Comparison of ENCODE assay signal across 15 mouse cellular contexts in genomic region chr7:145182388-145182787, GRCm38 (mm10). TPM values are rescaled to one million over a fixed set of nuclear protein-coding genes. Genes with fewer than 3 reads are reported as not detected.
DNase-seq lines count a peak whose midpoint lies in the region; ATAC-seq lines count a peak whose summit lies in the region.
"Had no signal": no experiment of that assay in that cellular context is flagged by ENCODE, and none has a peak within 500 bp of the region (broad histone marks: within the 10 kb centered on the region; RNA-seq: fewer than 3 reads in every experiment).

No protein-coding gene starts in this region.

- no peak overlapping the region for H3K4me3 ChIP-seq in hindbrain, embryonic 10.5 days
- H3K4me3 ChIP-seq in hindbrain, embryonic 14.5 days (replicated peaks; ENCODE audit: low read length) = no peak overlapping the region
- no peak overlapping the region for H3K4me3 ChIP-seq in embryonic facial prominence, embryonic 12.5 days
- H3K4me3 ChIP-seq in limb, embryonic 11.5 days (ENCODE audit: low read depth, low read length) = no peak overlapping the region
- H3K4me3 ChIP-seq in kidney, embryonic 14.5 days (ENCODE audit: low read length) = no peak overlapping the region
- H3K4me3 ChIP-seq in kidney, embryonic 15.5 days (replicated peaks) = no peak overlapping the region
- H3K4me3 ChIP-seq: heart, adult 2 months had no signal

- ATAC-seq in hindbrain, embryonic 14.5 days (ENCODE audit: low FRiP score) = no peak
- ATAC-seq in embryonic facial prominence, embryonic 12.5 days (ENCODE audit: insufficient number of reproducible peaks, insufficient read depth, low FRiP score, low TSS enrichment) = no peak
- ATAC-seq in limb, embryonic 11.5 days (ENCODE audit: insufficient number of reproducible peaks, low FRiP score, low TSS enrichment, low read depth) = no peak
- no peak for ATAC-seq in kidney, embryonic 14.5 days (ENCODE audit: low FRiP score, low TSS enrichment)
- ATAC-seq in kidney, embryonic 15.5 days (replicated peaks; ENCODE audit: low FRiP score) = no peak
- ATAC-seq: intestine, postnatal 0 days; liver, postnatal 0 days had no signal

- no peak overlapping the region for H3K4me2 ChIP-seq in hindbrain, embryonic 14.5 days (replicated peaks)
- H3K4me2 ChIP-seq in embryonic facial prominence, embryonic 12.5 days (replicated peaks) = no peak overlapping the region
- no peak overlapping the region for H3K4me2 ChIP-seq in limb, embryonic 11.5 days (ENCODE audit: low read depth, severe bottlenecking)
- H3K4me2 ChIP-seq in kidney, embryonic 14.5 days (replicated peaks; ENCODE audit: low read depth, low read length) = no peak overlapping the region
- no peak overlapping the region for H3K4me2 ChIP-seq in kidney, embryonic 15.5 days

- H3K9ac ChIP-seq in hindbrain, embryonic 14.5 days = no peak overlapping the region
- H3K9ac ChIP-seq in embryonic facial prominence, embryonic 12.5 days = no peak overlapping the region
- no peak overlapping the region for H3K9ac ChIP-seq in limb, embryonic 11.5 days (ENCODE audit: low read length)
- H3K9ac ChIP-seq in kidney, embryonic 14.5 days (ENCODE audit: low read depth, low read length) = no peak overlapping the region
- no peak overlapping the region for H3K9ac ChIP-seq in kidney, embryonic 15.5 days
- H3K9ac ChIP-seq: liver, postnatal 0 days had no signal

- peaks cover 41% of the 10 kb centered on the region for H3K4me1 ChIP-seq in hindbrain, embryonic 10.5 days (replicated peaks)
- 0 out of 2 replicates have a peak, but pooled peaks cover 7% of the 10 kb centered on the region for H3K4me1 ChIP-seq in hindbrain, embryonic 14.5 days (replicated peaks; ENCODE audit: control insufficient read depth, insufficient read depth, low read length)
- H3K4me1 ChIP-seq in embryonic facial prominence, embryonic 12.5 days = peaks cover 35% of the 10 kb centered on the region
- peaks cover 35% of the 10 kb centered on the region for H3K4me1 ChIP-seq in limb, embryonic 11.5 days (ENCODE audit: control insufficient read depth, insufficient read depth, low read length)
- no peaks in the 10 kb centered on the region; the same call in 1 of the 2 replicates for H3K4me1 ChIP-seq in kidney, embryonic 14.5 days (ENCODE audit: control insufficient read depth, insufficient read depth, low read length)
- peaks cover 14% of the 10 kb centered on the region; the same call in 1 of the 2 replicates for H3K4me1 ChIP-seq in kidney, embryonic 15.5 days

- DNase-seq in hindbrain, embryonic 10.5 days (ENCODE audit: low spot score) = no peak
- DNase-seq in hindbrain, embryonic 14.5 days (ENCODE audit: low spot score) = no peak
- DNase-seq in limb, embryonic 11.5 days (ENCODE audit: low spot score) = no peak
- peak; percentile 80 for DNase-seq in lung, postnatal 36 days
- DNase-seq: adrenal gland, postnatal 25 days; cerebellum, adult 18-20 months; heart, adult 2 months; heart, postnatal 10 days; liver, postnatal 0 days; thymus, adult 18-20 months had no signal

- H3K36me3 ChIP-seq in hindbrain, embryonic 10.5 days = no peaks in the 10 kb centered on the region
- H3K36me3 ChIP-seq in hindbrain, embryonic 14.5 days (replicated peaks; ENCODE audit: control insufficient read depth, insufficient read depth) = no peaks in the 10 kb centered on the region
- no peaks in the 10 kb centered on the region for H3K36me3 ChIP-seq in embryonic facial prominence, embryonic 12.5 days
- H3K36me3 ChIP-seq in limb, embryonic 11.5 days (ENCODE audit: control insufficient read depth, insufficient read depth, low read length) = no peaks in the 10 kb centered on the region
- no peaks in the 10 kb centered on the region for H3K36me3 ChIP-seq in kidney, embryonic 14.5 days (ENCODE audit: control insufficient read depth, insufficient read depth, low read length)
- H3K36me3 ChIP-seq in kidney, embryonic 15.5 days = no peaks in the 10 kb centered on the region

- no peaks in the 10 kb centered on the region for H3K9me3 ChIP-seq in hindbrain, embryonic 10.5 days
- no peaks in the 10 kb centered on the region for H3K9me3 ChIP-seq in hindbrain, embryonic 14.5 days (ENCODE audit: control insufficient read depth, low read length)
- no peaks in the 10 kb centered on the region for H3K9me3 ChIP-seq in embryonic facial prominence, embryonic 12.5 days
- no peaks in the 10 kb centered on the region for H3K9me3 ChIP-seq in limb, embryonic 11.5 days (ENCODE audit: control insufficient read depth, low read length)
- H3K9me3 ChIP-seq in kidney, embryonic 14.5 days (ENCODE audit: control insufficient read depth, low read length) = no peaks in the 10 kb centered on the region
- no peaks in the 10 kb centered on the region for H3K9me3 ChIP-seq in kidney, embryonic 15.5 days (replicated peaks)

- WGBS in hindbrain, embryonic 10.5 days = 63% methylated on average over 4 of the region's 4 CpGs
- WGBS in hindbrain, embryonic 14.5 days = 48% methylated on average over 4 of the region's 4 CpGs
- 55% methylated on average over 4 of the region's 4 CpGs for WGBS in embryonic facial prominence, embryonic 12.5 days
- 37% methylated on average over 4 of the region's 4 CpGs for WGBS in limb, embryonic 11.5 days
- WGBS in kidney, embryonic 14.5 days = 55% methylated on average over 4 of the region's 4 CpGs
- WGBS in kidney, embryonic 15.5 days = 59% methylated on average over 4 of the region's 4 CpGs

- H3K27ac ChIP-seq in hindbrain, embryonic 10.5 days = peak overlapping the region; percentile 54; the same call in 1 of the 2 replicates
- H3K27ac ChIP-seq in hindbrain, embryonic 14.5 days = no peak overlapping the region
- H3K27ac ChIP-seq in embryonic facial prominence, embryonic 12.5 days = peak overlapping the region; percentile 68; the same call in 1 of the 2 replicates
- 0 out of 2 replicates have a peak overlapping the region, but pooled peaks have one; percentile 18 for H3K27ac ChIP-seq in limb, embryonic 11.5 days (replicated peaks; ENCODE audit: low read depth, low read length)
- H3K27ac ChIP-seq in kidney, embryonic 14.5 days (ENCODE audit: low read depth, low read length) = no peak overlapping the region
- no peak overlapping the region for H3K27ac ChIP-seq in kidney, embryonic 15.5 days
- H3K27ac ChIP-seq: heart, adult 2 months had no signal

- peaks cover 13% of the 10 kb centered on the region; the same call in 1 of the 2 replicates for H3K27me3 ChIP-seq in hindbrain, embryonic 10.5 days (ENCODE audit: insufficient read depth, poor library complexity, severe bottlenecking)
- H3K27me3 ChIP-seq in hindbrain, embryonic 14.5 days (ENCODE audit: control insufficient read depth, insufficient read depth, low read length) = no peaks in the 10 kb centered on the region
- no peaks in the 10 kb centered on the region for H3K27me3 ChIP-seq in embryonic facial prominence, embryonic 12.5 days
- no peaks in the 10 kb centered on the region for H3K27me3 ChIP-seq in limb, embryonic 11.5 days (ENCODE audit: control insufficient read depth, insufficient read depth, low read length)
- H3K27me3 ChIP-seq in kidney, embryonic 14.5 days (ENCODE audit: control insufficient read depth, insufficient read depth, low read length) = no peaks in the 10 kb centered on the region
- no peaks in the 10 kb centered on the region for H3K27me3 ChIP-seq in kidney, embryonic 15.5 days

RNA-seq across cellular contexts. Expression of gene 1810010D01Rik, which starts 25.5 kb away (rescaled TPM):
- 0.19 and 0.37 TPM in 2 replicates for polyA plus RNA-seq in hindbrain, embryonic 10.5 days (2016; fragmentation: Nextera tagmentation; extraction: Ambion mirVana)
- polyA plus RNA-seq in hindbrain, embryonic 14.5 days (2014; fragmentation: Nextera tagmentation; extraction: Ambion mirVana) = not detected in 2 replicates
- 0.89 TPM in 1 of 2 replicates, not detected in the other for polyA plus RNA-seq in embryonic facial prominence, embryonic 12.5 days (2016; fragmentation: Nextera tagmentation; extraction: Ambion mirVana)
- not detected in 2 replicates for polyA plus RNA-seq in limb, embryonic 11.5 days (2014; fragmentation: Nextera tagmentation; extraction: Ambion mirVana)
- polyA plus RNA-seq in kidney, embryonic 14.5 days (2014; fragmentation: Nextera tagmentation; extraction: Ambion mirVana) = 0.46 TPM in 1 of 2 replicates, not detected in the other
- 0.56 TPM in 1 of 2 replicates, not detected in the other for polyA plus RNA-seq in kidney, embryonic 15.5 days (2015; fragmentation: Nextera tagmentation; extraction: Ambion mirVana)
- polyA plus RNA-seq: liver, postnatal 0 days; neural tube, embryonic 14.5 days had no signal

Comparison
In these comparisons a context has a peak if more than half of its experiments do, and no peak if none do; other contexts are left out.
1. H3K27ac ChIP-seq: peak in hindbrain, embryonic 10.5 days (single experiment), embryonic facial prominence, embryonic 12.5 days (single experiment) and limb, embryonic 11.5 days (single experiment); none in hindbrain, embryonic 14.5 days (single experiment), kidney, embryonic 14.5 days (single experiment) and kidney, embryonic 15.5 days (single experiment).